Mouse (Mus musculus) frontal cortex, adult 2 months (tissue): ENCODE results near the gene Lmo1. TPM values are rescaled to one million over a fixed set of nuclear protein-coding genes. Genes with fewer than 3 reads are reported as not detected.

ENCODE experiments used
- DNase-seq, 2 experiments: peaks; one replicate each; pipeline ENCODE4 v3.0.0; 2022; ENCODE audit warnings: low spot score in 1 of 2; ENCODE audit errors: extremely low spot score in 1 of 2
- polyA plus RNA-seq: library from polyadenylated mRNA; depleted of rRNA; stranded (reverse); fragments of >200 nt; gene quantifications from 2 replicates; pipeline ENCODE4 v1.2.3, GENCODE M21; 2012; rRNA removed

Gene Lmo1
- 35.1 and 35.6 TPM in 2 replicates for polyA plus RNA-seq

- DNase-seq, result no peak
Observed at GRCm38 (mm10) chr7:109174949-109175669, at the start of gene Lmo1. Gene Lmo1, minus strand, starts transcription at chr7:109175207.

GRCm38 (mm10) chr7:109221716-109222110, 46.7 kb upstream of the Lmo1 start:
- no peak for DNase-seq

DNA sequence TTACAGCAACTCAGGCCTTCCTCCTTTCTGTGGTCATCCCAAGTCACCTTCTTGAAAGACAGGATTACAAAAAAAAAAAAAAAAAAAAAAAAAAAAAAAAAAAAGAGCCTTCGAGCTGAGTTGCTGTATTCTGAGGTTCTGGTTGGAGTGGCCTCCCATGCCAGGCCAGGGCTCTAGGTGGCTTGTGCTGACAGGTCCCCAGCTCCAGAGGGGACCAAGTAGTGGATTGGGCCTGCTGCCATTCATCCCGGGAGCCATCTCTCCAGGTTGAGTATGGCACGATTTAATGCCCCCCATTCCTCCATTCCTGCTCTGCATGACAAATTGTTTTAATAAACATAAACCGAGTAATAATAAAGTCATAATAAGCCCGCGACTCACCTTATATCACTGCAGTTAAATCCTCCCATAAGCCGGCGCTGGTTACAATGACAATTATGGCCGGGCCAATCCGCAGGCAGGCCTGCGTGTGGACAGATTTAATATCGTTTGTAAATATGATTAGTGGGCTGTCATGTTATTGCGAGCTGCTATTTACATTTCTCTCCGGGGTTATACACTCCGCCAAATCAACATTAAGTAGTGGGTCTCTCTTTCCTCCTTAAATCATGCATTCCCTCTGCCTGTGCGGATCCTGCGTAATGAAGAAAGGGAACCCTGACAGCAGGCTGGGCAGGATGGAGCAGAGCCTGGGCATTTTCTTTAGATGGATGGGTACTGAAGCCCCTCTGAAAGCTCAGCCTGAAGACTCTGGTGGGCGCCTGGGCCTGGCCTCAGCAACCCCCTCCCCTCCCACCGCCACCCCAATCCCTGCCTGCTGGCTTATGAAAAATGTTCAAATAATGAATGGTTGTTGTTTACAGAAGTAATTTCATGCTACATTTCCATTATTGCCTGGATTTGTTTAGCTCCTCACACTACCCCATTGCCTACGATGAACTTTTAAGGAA, 46.0 kb upstream of the Lmo1 start:
- DNase-seq, result no peak

DNA sequence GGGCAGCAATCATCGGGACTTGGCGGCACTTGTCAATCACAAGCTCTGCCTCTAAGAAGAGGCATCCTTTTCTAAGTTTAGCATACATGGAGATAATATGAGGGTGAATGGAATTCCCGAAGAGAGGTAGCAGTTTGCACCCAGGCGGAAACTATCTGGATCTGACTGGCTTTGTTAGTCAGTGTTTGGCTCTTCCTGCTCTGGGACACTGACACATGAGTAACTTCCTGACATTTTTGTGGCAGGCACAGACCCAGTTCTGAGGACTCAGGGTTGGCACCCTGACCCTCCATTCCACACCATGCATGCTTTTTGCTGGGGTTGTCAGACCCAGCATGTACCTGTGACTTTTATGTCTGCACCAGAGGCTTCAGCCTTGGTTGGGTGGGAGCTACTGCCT, 45.0 kb upstream of the Lmo1 start:
- no peak for DNase-seq

- DNase-seq, result no peak
Observed at GRCm38 (mm10) chr7:109218977-109219271, 43.9 kb upstream of the Lmo1 start.

GRCm38 (mm10) chr7:109218130-109218976, 43.3 kb upstream of the Lmo1 start:
- peak; percentile 44 to 88 for DNase-seq

DNA sequence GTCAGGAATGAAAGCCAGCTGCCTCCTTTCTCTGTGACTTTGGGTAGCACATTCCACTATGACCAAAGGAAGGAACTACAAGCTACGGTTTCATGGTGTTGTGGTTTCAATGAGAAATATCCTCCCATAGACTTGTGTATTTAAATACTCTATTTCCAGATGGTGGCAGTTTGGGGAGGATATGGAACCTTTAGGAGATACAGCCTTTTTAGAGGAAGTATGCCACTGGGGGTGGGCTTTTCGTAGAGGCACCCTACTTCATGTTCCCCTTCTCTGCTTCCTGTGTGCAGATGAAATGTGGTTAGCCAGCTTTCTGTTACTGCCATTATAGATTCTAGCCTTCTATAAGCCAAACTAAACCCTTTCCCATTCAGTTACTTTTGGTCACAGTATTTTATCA, 34.8 kb upstream of the Lmo1 start:
- no peak for DNase-seq

DNA sequence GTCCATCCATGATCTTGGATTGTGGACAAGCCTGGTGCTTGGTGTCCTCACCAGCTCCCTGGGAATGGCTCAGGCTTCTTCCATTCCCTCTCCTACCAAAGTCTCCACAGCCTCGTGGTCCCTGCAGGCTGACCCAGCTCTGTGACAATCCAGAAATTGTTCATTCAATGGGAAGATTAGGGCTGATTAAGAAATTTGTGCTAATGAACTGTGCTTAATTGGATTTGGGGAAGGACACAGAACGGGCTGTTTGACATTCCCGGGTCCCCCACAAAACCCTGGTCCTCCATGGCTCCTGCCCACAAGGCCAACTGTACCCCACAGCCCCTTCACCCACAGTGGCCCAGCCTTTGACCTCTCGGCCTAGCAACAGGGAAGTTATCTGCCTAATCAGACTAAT, 32.8 kb upstream of the Lmo1 start:
- no peak for DNase-seq

GRCm38 (mm10) chr7:109206358-109206757, 31.4 kb upstream of the Lmo1 start:
- no peak for DNase-seq

DNA sequence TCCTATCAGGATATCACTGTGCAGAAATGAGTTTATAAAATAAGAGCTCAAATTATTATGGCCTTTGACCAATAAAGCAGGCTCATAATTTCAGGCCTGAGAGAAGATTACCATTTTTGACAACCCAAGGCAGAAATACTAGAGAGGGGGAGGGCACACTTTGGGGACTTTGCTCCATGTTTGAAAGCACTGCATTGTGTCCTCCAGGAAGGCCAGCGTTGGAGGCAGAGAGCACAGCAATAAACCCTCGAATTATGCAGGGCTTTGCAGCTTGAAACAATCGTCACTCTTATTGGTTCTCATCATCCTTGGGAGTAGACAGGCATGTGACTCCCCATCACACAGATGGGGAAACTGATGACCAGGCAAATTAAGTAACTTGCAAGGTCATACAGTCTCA, 28.1 kb upstream of the Lmo1 start:
- DNase-seq, result no peak

DNA sequence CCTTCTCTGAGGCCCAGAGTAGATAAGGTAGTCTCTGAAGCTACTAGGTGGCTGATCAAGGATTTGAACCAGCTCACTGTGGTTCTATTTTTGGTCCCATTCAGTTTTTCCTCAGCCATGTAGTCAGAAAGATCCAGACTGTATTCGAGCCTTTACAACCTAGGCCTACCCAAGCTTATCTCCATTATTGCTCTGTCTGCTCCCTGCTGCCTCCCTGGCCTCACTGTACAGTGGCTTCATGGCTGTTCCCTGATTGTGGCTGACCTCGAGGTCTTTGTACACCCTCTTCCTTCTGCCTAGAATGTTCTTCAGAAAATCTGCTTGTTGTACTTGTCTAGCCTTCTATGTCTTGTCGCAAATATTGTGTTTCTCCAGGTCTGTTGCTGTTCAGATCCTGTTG, 25.6 kb upstream of the Lmo1 start:
- no peak for DNase-seq

DNA sequence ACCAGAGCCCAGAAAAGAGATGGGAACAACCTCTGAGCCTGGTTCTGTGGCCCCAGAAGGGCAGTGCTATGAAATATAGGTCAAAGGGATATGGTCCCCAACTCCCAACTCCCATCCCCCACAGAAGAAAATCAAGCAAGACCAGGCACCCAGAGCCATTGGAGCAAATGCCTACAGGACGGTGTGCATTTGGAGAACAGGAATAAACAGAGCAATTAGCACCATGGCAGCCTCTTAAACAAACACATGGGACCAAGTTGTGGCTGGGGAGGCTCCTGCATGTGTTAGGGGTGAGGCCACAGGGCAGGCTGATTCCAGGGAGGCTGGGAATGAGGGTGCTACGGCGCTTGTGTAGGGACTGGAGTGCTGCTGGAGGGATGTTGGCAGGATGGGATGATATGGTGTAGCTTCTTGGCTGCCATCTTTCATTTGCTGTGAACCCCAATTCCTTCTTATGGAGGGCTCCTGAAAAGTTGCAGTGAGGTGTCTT, 22.2 kb upstream of the Lmo1 start:
- DNase-seq, result no peak

- DNase-seq, result no peak
Observed at GRCm38 (mm10) chr7:109196399-109197082, 21.5 kb upstream of the Lmo1 start.

DNA sequence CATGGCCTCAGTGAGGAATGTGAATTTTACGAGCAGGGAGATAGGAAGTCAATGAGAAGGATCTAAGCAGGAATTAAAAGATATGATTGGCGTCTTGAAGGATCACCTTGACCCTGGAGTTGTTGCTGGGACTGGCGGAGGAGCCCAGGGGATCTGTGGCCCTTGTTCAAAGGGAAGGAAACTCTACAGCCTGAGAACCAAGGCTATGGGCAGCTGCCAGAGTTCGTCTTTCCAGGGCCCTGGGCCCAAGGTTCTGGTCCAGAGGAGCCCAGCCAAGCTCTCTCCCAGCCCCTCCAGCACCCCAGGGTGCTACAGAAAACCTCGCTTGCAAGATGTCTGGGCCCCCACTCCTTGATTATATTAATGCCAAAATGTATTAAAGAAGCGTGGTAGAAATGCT, 21.0 kb upstream of the Lmo1 start:
- no peak for DNase-seq

- DNase-seq, result no peak
Observed at GRCm38 (mm10) chr7:109194850-109195249, 19.8 kb upstream of the Lmo1 start.

DNA sequence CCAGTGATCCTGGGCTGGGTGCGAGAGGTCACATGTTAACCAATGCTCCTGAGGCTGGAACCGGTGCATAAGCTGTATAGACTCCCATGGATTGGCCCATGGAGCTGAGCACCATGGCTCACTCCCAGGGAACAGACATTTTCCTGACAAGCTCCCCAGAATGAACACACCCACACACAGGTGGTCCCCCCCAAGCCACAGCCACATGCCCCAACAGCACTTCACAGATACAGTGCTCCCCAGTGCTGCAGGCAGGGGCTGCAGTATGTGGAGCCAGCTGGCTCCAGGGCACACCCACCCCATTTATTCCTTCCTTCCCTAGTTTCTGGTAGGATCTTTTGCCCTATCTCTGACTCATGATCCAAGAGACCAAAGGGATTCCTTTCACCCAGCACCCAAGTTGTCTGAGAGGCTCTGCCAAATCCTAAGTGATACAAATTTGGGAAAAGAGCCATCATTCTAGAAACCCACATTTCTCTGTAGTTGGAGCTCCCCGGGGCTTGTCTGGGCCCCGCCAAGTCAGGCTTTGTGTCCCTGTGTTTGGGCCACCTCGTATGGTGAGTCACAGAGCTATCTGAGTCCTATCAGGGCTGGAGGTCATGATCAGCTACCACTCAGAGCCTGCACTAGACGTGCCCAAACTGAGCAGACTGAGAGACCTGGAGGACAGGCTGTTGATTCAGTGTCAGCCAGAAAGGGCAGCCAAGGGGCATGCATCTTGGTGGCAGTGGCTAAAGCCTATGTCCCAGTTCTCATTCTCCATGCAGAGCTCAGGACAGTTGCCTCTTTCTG, 12.4 kb upstream of the Lmo1 start:
- no peak for DNase-seq

DNA sequence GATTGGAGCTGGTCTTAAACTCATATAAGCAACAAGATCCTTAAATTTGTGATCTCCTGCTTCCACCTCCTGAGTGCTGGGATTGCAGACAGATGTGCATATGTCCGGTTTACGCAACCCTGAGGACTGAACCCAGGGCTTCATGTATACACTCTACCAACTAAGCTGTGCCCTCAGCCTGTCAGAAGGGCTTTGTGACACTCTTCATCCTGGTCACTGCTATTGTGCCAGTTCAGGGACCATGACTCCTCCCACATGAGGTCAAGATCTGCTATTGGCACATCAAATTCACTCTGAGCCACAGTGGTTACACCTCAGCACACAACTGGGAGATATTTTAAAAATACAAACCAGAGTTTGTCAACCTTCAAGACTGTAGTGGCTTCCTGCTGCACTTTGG, 11.0 kb upstream of the Lmo1 start:
- DNase-seq, result no peak

DNA sequence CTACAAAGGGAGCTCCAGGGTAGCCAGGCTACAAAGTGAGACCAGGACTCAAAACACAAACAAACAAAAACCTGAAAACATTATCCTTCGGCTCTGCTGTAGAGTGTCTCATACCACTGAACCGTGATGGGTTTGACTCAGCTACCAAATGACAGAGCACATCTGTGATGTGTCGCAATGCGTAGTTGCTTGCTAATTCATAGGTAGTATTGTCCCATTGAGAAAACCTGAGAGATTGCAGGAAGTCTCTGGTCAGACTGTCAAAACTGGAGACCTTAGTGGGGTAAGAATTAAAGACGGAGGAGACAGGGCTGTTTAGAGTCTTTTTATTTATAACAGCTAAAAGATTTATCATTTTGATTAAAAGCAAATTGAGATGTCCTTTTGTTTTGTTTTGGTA, 10.6 kb upstream of the Lmo1 start:
- DNase-seq, result no peak

GRCm38 (mm10) chr7:109176688-109177087, 1.7 kb upstream of the Lmo1 start:
- DNase-seq, result no peak
